Mouse (Mus musculus) embryo, embryonic 10.5 days (tissue): ENCODE measurements around the gene Mrrf.
"Not testable (repeated sequence)": the region's sequence is repeated elsewhere in the genome, so short reads cannot be mapped to it uniquely, and the experiment has no call there.

ENCODE experiments used
- DNase-seq: peaks from one replicate; pipeline ENCODE4 v3.0.0-alpha.2; 2015; ENCODE audit warnings: low spot score

Gene Mrrf

GRCm38 (mm10) chr2:36129051-36129450, 7.1 kb upstream of the Mrrf start:
- no peak for DNase-seq

GRCm38 (mm10) chr2:36135887-36136286, 302 bp upstream of the Mrrf start:
- no peak for DNase-seq

GRCm38 (mm10) chr2:36139096-36139495, 2.9 kb downstream of the Mrrf start:
- DNase-seq, result no peak

GRCm38 (mm10) chr2:36148876-36149365, 12.7 kb downstream of the Mrrf start:
- DNase-seq, result peak; percentile 30

- not testable (repeated sequence) for DNase-seq
These were observed 16.2 kb downstream of the Mrrf start for GRCm38 (mm10) chr2:36152401-36152800.

- no peak for DNase-seq
These were observed 21.3 kb downstream of the Mrrf start for GRCm38 (mm10) chr2:36157461-36157860.

- DNase-seq, result no peak
These were observed 23.1 kb downstream of the Mrrf start for GRCm38 (mm10) chr2:36159336-36159735.

GRCm38 (mm10) chr2:36167990-36168618, 31.9 kb downstream of the Mrrf start:
- no peak for DNase-seq

GRCm38 (mm10) chr2:36169176-36169575, 33.0 kb downstream of the Mrrf start:
- no peak for DNase-seq

GRCm38 (mm10) chr2:36172136-36172535, 35.9 kb downstream of the Mrrf start:
- DNase-seq, result no peak

GRCm38 (mm10) chr2:36172574-36172973, 36.4 kb downstream of the Mrrf start:
- DNase-seq, result no peak

GRCm38 (mm10) chr2:36179487-36179886, 43.3 kb downstream of the Mrrf start:
- no peak for DNase-seq

- not testable (repeated sequence) for DNase-seq
These were observed 45.6 kb downstream of the Mrrf start for GRCm38 (mm10) chr2:36181587-36182368.

- DNase-seq, result no peak
These were observed 47.1 kb downstream of the Mrrf start for GRCm38 (mm10) chr2:36183278-36183677.

- no peak for DNase-seq
These were observed 48.0 kb downstream of the Mrrf start for GRCm38 (mm10) chr2:36184192-36184591.

- no peak for DNase-seq
These were observed 48.7 kb downstream of the Mrrf start for GRCm38 (mm10) chr2:36184876-36185275.

GRCm38 (mm10) chr2:36189200-36189599, 53.0 kb downstream of the Mrrf start:
- not testable (repeated sequence) for DNase-seq

- DNase-seq, result no peak
These were observed 55.1 kb downstream of the Mrrf start for GRCm38 (mm10) chr2:36191098-36191941.

GRCm38 (mm10) chr2:36197021-36197420, 60.8 kb downstream of the Mrrf start:
- DNase-seq, result no peak

GRCm38 (mm10) chr2:36197919-36198881, 62.0 kb downstream of the Mrrf start:
- DNase-seq, result peak; percentile 54

GRCm38 (mm10) chr2:36198882-36199262, 62.7 kb downstream of the Mrrf start:
- no peak for DNase-seq
